Mouse (Mus musculus): ENCODE results near the gene Myo6.
A peak's percentile ranks its signal among the peaks of the same experiment; 100 is the strongest.
"Not testable (repeated sequence)": the region's sequence is repeated elsewhere in the genome, so short reads cannot be mapped to it uniquely, and the experiment has no call there.

The Myo6 gene

DNA sequence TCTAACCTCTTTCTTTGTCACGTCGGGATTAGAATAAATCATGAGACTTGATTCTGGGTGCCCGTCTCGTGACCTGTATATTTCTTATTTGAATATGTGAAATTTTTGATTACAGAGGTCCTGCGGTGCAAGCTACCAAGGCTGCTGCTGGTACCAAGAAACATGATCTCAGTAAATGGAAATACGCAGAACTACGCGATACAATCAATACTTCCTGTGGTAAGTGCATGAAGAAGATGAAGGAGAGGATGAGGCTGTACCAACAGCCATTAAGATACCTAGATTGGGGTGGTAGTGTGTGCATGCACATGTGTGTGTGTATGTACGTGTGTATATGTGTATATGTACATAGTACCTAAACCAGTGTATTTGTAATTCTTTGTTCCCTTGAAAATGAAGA is 134.2 kb downstream of the Myo6 start:
- DNase-seq (ENCODE audit: low read depth, low spot score) = peak; percentile 20

- peak; percentile 14 for DNase-seq (ENCODE audit: low read depth, low spot score)
These were observed 138.7 kb downstream of the Myo6 start for GRCm38 (mm10) chr9:80303518-80303917.

DNA sequence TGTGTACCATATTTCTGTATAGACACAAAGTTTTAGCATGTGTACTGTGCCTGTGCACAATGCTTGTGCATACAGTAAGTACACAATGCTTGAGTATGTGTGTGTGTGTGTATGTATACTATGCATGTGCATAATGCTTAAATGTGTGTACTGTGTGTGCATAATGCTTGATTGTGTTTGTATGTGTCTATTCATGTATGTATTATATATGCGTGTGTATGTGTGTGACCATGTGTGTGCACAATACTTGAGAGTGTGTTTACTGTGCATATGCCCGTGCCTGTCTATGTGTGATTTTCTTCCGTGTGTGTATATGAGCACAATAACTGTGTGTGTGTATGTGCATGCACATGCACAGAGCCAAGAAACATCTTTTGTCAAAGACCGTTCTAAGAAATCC is 141.6 kb downstream of the Myo6 start:
- DNase-seq (ENCODE audit: low read depth, low spot score) = no peak

DNA sequence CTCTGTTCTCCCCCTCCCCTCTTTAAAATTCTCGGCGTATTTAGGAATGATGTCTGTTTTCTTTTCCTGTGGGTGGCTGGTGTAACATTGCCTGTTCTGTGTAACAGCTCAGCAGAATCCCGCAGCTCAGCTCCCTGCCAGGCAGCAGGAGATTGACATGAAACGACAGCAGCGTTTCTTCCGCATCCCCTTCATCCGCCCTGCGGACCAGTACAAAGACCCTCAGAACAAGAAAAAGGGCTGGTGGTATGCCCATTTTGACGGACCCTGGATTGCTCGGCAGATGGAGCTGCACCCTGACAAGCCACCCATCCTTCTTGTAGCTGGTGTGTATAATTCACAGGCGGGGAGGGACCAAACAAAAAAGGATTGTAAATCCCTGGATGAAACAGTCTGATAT is 142.0 kb downstream of the Myo6 start:
- no peak for DNase-seq (ENCODE audit: low read depth, low spot score)

DNA sequence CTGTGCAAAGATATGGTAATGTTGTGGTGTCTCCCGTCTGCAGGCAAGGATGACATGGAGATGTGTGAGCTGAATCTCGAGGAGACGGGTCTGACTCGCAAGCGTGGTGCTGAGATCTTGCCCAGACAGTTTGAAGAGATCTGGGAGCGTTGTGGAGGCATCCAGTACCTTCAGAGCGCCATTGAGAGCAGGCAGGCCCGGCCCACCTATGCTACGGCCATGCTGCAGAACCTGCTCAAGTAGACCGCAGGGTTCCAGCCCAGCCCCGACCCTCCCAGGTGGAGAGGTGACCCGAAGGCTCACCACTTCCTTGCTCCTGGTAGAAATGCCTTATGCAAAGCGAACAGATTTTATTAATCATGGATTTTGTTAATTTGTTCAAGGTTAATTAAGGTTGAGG is 142.8 kb downstream of the Myo6 start:
- no peak for DNase-seq (ENCODE audit: low read depth, low spot score)

GRCm38 (mm10) chr9:80313610-80314009 is 148.8 kb downstream of the Myo6 start:
- peak; percentile 71 for DNase-seq (ENCODE audit: low read depth, low spot score)

- DNase-seq (ENCODE audit: low read depth, low spot score) = no peak
These were observed 151.1 kb downstream of the Myo6 start for GRCm38 (mm10) chr9:80315922-80316321.

DNA sequence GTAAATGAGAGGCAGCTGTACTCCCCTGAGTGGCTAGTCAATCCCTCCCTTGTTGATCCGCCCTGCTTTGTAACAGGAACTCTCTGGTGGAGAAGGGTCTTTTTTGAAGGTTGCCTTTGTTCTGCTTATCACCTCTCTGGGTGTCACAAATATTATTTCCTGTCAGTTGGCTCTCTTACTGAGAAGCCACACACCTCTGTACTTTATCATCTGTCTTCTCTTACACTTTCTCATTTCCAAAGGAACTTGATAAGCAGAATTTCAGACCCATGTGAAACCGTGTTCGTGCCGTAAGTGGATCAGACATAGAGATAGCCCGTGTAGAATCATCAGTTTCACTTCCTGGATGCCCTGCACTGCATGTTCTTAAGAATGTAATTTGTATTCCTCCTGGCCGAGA is 153.2 kb downstream of the Myo6 start:
- peak; percentile 71 for DNase-seq (ENCODE audit: low read depth, low spot score)

- DNase-seq (ENCODE audit: low read depth, low spot score) = not testable (repeated sequence)
These were observed 156.4 kb downstream of the Myo6 start for GRCm38 (mm10) chr9:80321051-80321887.

- DNase-seq (ENCODE audit: low read depth, low spot score) = peak; percentile 47
These were observed 167.3 kb downstream of the Myo6 start for GRCm38 (mm10) chr9:80332153-80332552.

DNA sequence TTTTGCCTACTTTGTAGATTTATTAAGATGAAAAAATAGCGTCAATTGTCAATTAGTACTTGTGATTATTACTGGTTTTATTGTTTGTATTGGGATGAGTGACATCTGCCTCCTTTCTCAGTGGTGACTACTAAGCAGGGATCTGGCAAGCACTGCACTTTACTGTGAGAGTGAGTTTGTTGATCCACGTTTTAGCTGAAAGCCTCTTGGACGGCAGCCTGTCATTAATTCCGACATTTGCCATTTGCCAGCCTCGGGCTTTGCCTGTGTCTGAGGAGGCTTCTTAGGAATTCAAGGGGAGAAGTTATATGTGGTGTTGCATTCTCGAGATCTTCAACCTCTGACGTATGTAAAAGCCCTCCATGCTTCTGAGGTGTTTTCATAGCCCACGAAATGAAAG is 168.6 kb downstream of the Myo6 start:
- DNase-seq (ENCODE audit: low read depth, low spot score) = no peak

- DNase-seq (ENCODE audit: low read depth, low spot score) = no peak
These were observed 169.3 kb downstream of the Myo6 start for GRCm38 (mm10) chr9:80333998-80334605.

DNA sequence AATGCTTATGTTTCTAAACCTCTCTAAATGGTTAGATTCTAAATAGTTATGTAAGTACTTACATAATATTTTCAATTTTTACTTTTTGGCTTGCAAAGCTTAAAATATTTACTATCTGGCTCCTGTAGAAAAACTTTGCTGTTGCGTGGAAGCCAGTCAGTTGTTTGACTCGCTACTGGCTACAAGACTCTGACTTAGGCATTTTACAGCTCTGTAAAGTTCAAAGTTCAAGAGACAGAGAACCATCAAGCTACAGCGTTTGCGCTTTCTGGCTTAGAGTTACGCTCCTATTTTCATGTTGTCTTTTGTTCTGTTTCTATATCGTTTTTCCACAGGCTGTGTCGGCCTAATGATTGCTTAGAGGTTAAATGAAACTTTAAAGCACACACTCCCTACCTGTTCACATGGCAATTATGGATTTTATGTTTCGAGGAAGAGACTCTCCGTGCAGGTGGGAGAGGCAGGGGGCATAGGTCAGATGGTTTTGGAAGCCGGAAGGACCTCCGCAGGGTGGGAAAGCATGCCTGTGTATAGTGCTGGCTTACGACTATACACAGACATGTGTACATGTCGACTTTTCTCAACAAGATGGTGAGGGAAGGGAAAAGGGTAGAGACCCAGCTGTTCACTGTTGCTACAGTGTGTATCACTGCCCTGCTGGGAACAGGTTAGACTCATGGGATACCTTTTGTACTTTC is 171.0 kb downstream of the Myo6 start:
- DNase-seq (ENCODE audit: low read depth, low spot score) = no peak

DNA sequence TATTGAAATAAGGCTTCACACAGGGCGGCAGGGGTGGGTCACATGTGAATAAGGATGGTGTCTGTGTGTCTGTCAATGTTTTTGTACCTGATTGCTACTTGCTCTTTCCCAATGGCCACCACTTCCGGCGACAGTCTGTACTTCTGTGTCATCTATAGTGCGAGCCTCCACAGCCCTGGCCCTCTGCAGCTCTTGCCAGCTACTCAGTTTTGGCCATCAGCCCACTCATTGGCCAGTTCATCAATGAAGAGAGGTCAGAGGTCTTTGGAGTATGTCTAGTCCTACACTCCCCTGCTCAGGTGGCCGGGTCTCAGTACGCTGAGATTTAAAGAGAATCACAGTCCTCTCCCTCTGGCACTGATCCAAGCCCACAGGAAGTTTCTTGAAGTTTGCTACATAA is 173.2 kb downstream of the Myo6 start:
- no peak for DNase-seq (ENCODE audit: low read depth, low spot score)

GRCm38 (mm10) chr9:80340927-80341326 is 176.1 kb downstream of the Myo6 start:
- DNase-seq (ENCODE audit: low read depth, low spot score) = no peak

- peak; percentile 7 for DNase-seq (ENCODE audit: low read depth, low spot score)
These were observed 176.9 kb downstream of the Myo6 start for GRCm38 (mm10) chr9:80341756-80342155.

GRCm38 (mm10) chr9:80342520-80342919 is 177.7 kb downstream of the Myo6 start:
- no peak for DNase-seq (ENCODE audit: low read depth, low spot score)

DNA sequence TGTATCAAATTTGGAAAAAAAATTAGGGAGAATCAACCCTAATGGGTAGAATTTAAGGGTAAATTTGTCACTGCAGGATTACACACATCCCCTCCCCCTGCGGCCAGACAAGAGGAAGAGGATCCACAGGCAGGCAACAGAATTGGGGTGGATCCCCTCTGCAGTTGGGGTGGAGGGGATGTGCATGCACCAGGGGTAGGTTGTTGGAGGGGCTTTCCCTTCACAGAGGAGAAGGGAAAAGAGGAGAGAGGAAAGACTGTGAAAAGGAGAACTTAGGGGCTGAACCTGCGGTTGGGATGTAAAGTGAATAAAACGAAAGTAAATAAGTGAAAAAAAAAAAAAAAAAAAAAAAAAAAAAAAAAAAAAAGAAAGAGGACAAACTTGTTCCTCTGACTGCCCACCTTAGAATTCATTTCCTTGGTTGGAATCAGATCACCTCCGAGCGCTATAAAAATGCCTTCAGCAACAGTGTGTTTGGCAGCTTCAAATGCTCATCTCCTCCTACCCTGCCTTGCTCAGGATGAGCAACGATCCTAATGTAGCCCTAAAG is 179.7 kb downstream of the Myo6 start:
- no peak for DNase-seq (ENCODE audit: low read depth, low spot score)

GRCm38 (mm10) chr9:80351295-80351677 is 186.5 kb downstream of the Myo6 start:
- DNase-seq (ENCODE audit: low read depth, low spot score) = no peak

GRCm38 (mm10) chr9:80351678-80352331 is 187.0 kb downstream of the Myo6 start:
- DNase-seq (ENCODE audit: low read depth, low spot score) = no peak

- DNase-seq (ENCODE audit: low read depth, low spot score) = no peak
These were observed 195.2 kb downstream of the Myo6 start for GRCm38 (mm10) chr9:80360063-80360462.
